Mouse (Mus musculus) CD4-positive helper T cell, adult 2 months (primary cell): ENCODE measurements around the gene Gna15.
A peak's percentile ranks its signal among the peaks of the same experiment; 100 is the strongest.

Source experiments
- DNase-seq: peaks from one replicate; pipeline ENCODE4 v3.0.0-alpha.2; 2012; ENCODE audit warnings: low read depth, missing footprints, low spot score

Gene Gna15

GRCm38 (mm10) chr10:81467670-81468235 is 56.3 kb downstream of the Gna15 start:
- DNase-seq, result no peak

DNA sequence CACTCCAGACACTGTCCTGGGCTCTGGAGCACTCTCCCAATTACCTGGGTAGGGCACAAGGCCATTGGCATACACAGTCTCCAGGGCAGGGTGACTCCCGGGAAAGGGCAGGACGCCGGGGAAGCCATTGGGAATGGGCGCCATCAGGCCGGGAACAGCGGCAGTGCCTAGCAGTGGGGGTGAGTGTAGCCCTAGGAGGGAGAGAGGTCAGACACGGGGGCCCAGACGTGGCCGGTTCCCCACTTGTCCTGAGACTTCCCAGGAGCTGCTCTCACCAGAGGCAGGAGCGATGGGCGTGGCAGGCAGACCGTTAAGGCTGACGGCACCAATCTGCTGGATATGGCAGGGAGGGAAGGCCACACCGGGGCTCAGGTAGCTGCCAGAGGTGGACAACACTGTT is 57.1 kb downstream of the Gna15 start:
- no peak for DNase-seq

- DNase-seq, result no peak
Observed at GRCm38 (mm10) chr10:81466066-81466465, 58.0 kb downstream of the Gna15 start.

- DNase-seq, result no peak
Observed at GRCm38 (mm10) chr10:81465265-81465645, 58.8 kb downstream of the Gna15 start.

DNA sequence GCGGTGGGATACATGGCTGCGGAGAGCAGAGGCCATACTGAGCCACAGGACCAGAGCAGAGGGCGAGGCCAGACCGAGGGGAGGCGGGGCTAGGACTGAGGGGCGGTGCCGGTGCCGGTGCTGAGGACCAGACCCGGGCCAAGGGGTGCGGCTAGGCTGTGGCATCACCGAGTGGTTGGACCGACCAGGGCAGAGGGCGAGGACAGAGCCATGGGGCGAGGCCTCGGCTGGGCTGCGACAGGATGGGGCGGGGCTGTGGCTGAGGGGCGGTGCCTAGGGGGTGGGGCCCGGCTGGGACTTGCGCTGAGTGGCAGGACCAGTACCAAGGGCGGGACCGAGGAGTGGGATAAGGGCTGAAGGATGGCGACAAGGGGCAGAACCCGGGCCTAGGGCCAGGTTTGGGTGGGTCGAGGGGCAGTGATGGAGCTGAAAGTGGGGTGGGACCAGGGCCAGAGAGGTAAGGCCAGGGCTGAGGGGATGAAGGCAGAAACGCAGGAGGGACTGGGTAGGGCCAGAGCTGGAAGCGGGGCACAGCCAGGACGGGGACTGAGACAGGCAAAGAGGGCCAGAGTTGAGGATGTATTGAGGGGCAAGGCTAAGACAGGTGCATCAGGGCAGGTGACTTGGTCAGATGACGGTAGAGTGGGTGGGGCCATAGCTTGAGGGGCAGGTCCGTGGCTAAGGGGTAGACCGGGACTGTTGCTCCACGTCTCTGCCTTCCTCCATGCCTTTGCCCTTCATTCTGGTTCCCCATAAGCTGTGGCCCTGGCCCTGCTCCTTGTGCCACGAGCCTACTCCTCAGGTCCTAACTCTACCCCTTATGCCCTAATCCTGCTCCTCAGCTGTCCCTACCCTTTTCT is 59.4 kb downstream of the Gna15 start:
- DNase-seq, result peak; percentile 75

DNA sequence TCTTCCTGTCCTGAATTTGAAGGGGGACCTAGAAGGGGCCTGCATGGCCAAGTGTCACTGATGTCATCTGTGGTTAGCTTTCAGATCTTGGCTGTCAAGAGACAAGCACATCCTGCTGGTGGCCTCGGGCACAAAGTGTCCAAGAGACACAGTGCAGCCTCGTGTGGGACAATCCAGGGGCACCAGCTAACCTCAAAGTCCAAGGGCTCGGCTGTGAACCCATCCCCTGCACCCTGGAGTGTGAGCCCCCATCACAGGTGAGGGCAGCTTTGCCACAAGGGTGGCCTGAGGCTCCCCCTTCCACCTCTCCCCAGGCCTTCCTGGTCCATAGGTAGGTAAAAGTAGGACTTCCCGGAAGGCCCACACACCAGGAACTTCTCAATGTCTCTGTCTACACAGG is 60.5 kb downstream of the Gna15 start:
- no peak for DNase-seq

DNA sequence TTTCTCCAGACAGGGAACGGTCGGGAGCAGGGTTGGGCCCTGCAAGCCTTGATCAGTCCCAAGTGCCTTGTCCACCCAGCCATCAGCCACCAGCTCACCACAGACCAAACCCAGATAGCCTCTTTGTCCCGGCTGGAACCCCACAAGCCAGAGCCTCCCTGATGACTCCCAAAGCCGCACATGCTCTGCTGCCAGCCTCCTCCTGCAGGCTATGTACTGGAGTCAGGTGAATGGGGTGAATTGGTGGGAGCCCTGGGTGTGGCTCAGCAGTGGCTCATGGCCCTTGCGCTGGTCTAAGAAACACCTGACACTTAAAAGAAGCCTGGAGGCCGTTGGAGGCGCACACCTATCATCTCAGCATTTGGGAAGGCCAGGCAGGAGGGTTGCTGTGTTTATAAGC is 61.1 kb downstream of the Gna15 start:
- DNase-seq, result no peak

- no peak for DNase-seq
Observed at GRCm38 (mm10) chr10:81462415-81462804, 61.6 kb downstream of the Gna15 start.

DNA sequence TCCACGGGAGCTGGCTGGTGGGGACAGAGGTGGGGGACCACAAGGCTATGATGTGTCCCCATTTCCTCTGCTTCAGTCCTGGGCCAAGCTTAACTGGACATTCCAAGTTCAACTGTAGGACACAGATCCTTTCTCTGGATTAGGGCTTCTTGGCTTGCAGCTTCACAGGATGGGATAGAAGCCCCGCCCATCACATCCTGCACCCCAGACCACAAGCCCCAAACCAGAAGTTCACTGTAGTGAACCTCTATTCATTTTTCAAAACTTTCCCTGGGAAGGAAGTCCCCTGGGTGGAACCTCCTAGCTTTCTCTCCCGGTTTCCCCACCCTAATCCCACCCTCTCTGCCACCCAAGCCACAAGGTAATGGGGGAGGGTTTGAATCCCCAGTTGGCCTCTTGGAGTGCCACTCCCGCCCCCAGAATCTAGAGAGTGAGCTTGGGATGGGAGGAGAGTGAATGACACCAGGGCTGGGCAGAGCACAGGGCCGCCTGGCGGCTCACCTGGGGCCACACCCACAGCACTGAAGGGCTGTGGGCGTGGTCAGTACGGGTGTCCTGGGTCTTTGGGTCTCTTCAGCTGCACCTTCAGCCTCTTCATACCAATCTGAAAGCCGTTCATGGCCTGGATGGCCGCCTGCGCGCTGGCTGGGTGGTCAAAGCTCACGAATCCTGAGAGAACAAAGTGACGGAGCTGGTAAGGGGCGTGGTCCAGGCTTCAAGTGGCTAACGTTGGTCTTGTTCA is 62.2 kb downstream of the Gna15 start:
- DNase-seq, result peak; percentile 61

DNA sequence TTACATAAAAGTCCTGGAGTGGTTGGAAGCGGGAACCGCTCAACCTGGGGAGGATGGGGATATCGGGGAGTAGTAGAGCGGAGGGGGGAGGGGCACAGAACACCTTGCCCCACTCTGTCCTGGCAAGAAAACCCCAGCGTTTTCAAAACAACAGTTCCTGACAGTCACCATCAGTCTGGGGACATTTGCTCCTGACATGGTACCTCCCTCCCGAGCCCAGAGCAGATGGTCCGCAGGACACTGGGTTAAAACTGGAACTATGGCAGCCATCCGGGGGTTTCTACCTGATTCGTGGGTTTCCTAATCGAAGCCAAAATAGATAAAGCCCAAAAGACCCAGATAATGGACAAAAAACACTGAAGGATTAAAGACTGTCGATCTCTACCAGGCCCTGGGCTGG is 63.1 kb downstream of the Gna15 start:
- no peak for DNase-seq

- no peak for DNase-seq
Observed at GRCm38 (mm10) chr10:81460471-81460870, 63.6 kb downstream of the Gna15 start.

DNA sequence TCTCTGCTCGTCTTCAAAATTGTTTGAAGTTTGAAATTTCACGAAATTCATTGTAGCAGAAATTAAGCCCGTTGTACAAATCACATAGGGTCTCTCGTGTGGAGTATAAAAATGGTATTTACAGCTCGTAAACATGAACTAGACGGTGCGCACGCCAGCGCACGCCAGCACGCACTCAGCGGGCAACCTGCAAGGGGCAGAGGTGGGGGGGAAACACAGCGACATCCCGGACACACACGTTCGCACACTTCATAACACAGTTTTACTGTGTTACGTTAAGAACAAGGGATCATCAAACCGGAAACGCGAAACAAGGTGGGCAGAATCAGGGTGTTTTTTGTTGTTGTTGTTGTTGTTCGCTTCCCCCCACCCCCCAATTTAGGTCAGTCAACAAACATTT is 64.6 kb downstream of the Gna15 start:
- no peak for DNase-seq

GRCm38 (mm10) chr10:81458267-81458666 is 65.8 kb downstream of the Gna15 start:
- no peak for DNase-seq

GRCm38 (mm10) chr10:81457624-81458023 is 66.4 kb downstream of the Gna15 start:
- no peak for DNase-seq

GRCm38 (mm10) chr10:81456983-81457563 is 67.0 kb downstream of the Gna15 start:
- DNase-seq, result no peak

DNA sequence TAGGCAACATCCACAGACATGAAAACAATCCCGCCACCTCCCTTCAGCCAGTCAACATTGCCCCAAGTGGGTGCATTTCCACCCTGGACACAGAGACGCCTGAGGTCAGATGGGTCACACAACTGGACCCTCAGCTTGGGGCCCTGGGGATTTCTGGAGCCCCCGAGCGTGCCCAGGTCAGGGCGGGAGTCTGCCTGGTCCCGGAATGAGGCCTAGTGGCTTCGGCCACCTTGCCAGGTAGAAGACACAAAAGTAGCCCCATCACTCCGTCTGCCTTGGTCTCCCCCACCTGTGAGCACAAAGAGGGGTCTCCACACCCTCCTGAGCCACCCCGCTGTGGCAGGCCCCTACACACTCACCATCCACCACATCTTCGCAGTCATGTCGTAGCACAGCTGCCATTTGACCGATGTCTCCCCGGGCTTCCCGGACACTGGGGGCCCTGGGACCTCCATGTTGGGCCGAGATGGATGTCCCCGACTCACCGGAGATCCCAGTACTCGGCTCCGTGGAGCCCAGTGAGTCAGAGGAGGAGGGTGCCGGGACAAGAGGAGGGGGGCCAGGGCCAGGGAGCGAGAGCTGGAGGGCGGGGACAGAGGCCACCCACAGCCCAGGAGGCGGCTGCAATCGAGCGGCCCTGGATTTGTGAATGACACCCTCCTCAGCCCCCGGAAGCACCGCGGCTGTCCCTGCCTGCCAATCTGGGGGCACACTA is 68.7 kb downstream of the Gna15 start, which contains the start of gene Nfic:
TSS of gene Nfic (minus strand) at position 455 of the 715 bp plus-strand sequence.
- DNase-seq, result no peak

DNA sequence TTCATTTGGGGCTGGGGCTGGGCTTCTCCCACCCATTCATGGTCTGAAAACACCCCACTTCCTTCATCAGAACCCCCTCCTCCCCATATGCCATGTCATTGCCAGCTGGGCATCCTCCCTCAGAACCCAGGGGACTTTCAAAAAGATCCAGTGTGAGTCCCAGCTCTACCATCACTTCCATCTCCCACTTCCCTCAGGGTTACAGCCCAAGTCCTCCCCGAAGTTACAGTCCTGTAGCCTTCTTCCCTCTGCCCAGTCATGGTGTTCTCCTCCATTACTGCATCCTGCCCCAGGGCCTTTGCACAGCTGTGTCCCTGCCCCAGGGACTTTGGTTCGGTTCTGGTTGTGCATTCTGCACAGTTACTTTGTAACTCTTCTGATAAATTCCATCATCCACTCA is 69.9 kb downstream of the Gna15 start:
- no peak for DNase-seq

GRCm38 (mm10) chr10:81452947-81453288 is 71.1 kb downstream of the Gna15 start:
- no peak for DNase-seq
